Mouse (Mus musculus): ENCODE measurements around the gene Sumo3.

Gene Sumo3

GRCm38 (mm10) chr10:77588036-77588435 is 17.9 kb upstream of the Sumo3 start:
- no peak for DNase-seq (ENCODE audit: low read depth in 1 of 2, low spot score in 2 of 2)

- no peak for DNase-seq (ENCODE audit: low read depth in 1 of 2, low spot score in 2 of 2)
Measured at GRCm38 (mm10) chr10:77589117-77589516, 16.8 kb upstream of the Sumo3 start.

- DNase-seq (ENCODE audit: low read depth in 1 of 2, low spot score in 2 of 2): no peak
Measured at GRCm38 (mm10) chr10:77589749-77590148, 16.1 kb upstream of the Sumo3 start.

GRCm38 (mm10) chr10:77590812-77591211 is 15.1 kb upstream of the Sumo3 start:
- DNase-seq (ENCODE audit: low read depth in 1 of 2, low spot score in 2 of 2): peak in 1 of 2 experiments; percentile 14

- no peak for DNase-seq (ENCODE audit: low read depth in 1 of 2, low spot score in 2 of 2)
Measured at GRCm38 (mm10) chr10:77591546-77591945, 14.4 kb upstream of the Sumo3 start.

- no peak for DNase-seq (ENCODE audit: low read depth in 1 of 2, low spot score in 2 of 2)
Measured at GRCm38 (mm10) chr10:77596060-77596459, 9.8 kb upstream of the Sumo3 start.

- DNase-seq (ENCODE audit: low read depth in 1 of 2, low spot score in 2 of 2): no peak
Measured at GRCm38 (mm10) chr10:77603021-77603420, 2.9 kb upstream of the Sumo3 start.

GRCm38 (mm10) chr10:77604111-77604510 is 1.8 kb upstream of the Sumo3 start:
- no peak for DNase-seq (ENCODE audit: low read depth in 1 of 2, low spot score in 2 of 2)

GRCm38 (mm10) chr10:77604958-77605357 is 939 bp upstream of the Sumo3 start:
- DNase-seq (ENCODE audit: low read depth in 1 of 2, low spot score in 2 of 2): no peak

- DNase-seq (ENCODE audit: low read depth in 1 of 2, low spot score in 2 of 2): no peak
Measured at GRCm38 (mm10) chr10:77605368-77605767, 529 bp upstream of the Sumo3 start.

- peak in 1 of 2 experiments; percentile 18 for DNase-seq (ENCODE audit: low read depth in 1 of 2, low spot score in 2 of 2)
Measured at GRCm38 (mm10) chr10:77606855-77607254, 958 bp downstream of the Sumo3 start.

- DNase-seq (ENCODE audit: low read depth in 1 of 2, low spot score in 2 of 2): no peak
Measured at GRCm38 (mm10) chr10:77607441-77607840, 1.5 kb downstream of the Sumo3 start.

GRCm38 (mm10) chr10:77608589-77608988 is 2.7 kb downstream of the Sumo3 start:
- DNase-seq (ENCODE audit: low read depth in 1 of 2, low spot score in 2 of 2): no peak

GRCm38 (mm10) chr10:77610221-77610961 is 4.5 kb downstream of the Sumo3 start:
- DNase-seq (ENCODE audit: low read depth in 1 of 2, low spot score in 2 of 2): no peak

GRCm38 (mm10) chr10:77613409-77613808 is 7.5 kb downstream of the Sumo3 start:
- no peak for DNase-seq (ENCODE audit: low read depth in 1 of 2, low spot score in 2 of 2)

GRCm38 (mm10) chr10:77615647-77616046 is 9.8 kb downstream of the Sumo3 start:
- DNase-seq (ENCODE audit: low read depth in 1 of 2, low spot score in 2 of 2): no peak

GRCm38 (mm10) chr10:77616166-77616565 is 10.3 kb downstream of the Sumo3 start:
- no peak for DNase-seq (ENCODE audit: low read depth in 1 of 2, low spot score in 2 of 2)

- DNase-seq (ENCODE audit: low read depth in 1 of 2, low spot score in 2 of 2): no peak
Measured at GRCm38 (mm10) chr10:77616926-77617325, 11.0 kb downstream of the Sumo3 start.

- no peak for DNase-seq (ENCODE audit: low read depth in 1 of 2, low spot score in 2 of 2)
Measured at GRCm38 (mm10) chr10:77621546-77621945, 15.6 kb downstream of the Sumo3 start.

GRCm38 (mm10) chr10:77622055-77622988 is 16.4 kb downstream of the Sumo3 start, which contains the start of gene Ube2g2:
Ube2g2 (plus strand) TSS chr10:77622275.
- peak; percentile 68 to 87 for DNase-seq (ENCODE audit: low read depth in 1 of 2, low spot score in 2 of 2)

- no peak for DNase-seq (ENCODE audit: low read depth in 1 of 2, low spot score in 2 of 2)
Measured at GRCm38 (mm10) chr10:77623069-77623492, 17.2 kb downstream of the Sumo3 start.
